Mouse (Mus musculus) right cerebral cortex, postnatal 36 days (tissue): ENCODE measurements around the gene Myo18b.
A peak's percentile ranks its signal among the peaks of the same experiment; 100 is the strongest.

Experiments
- DNase-seq, 2 experiments: peaks; one replicate each; pipeline ENCODE4 v3.0.0; 2022; ENCODE audit warnings: low spot score in 2 of 2, mixed read lengths in 1 of 2

The Myo18b gene

GRCm38 (mm10) chr5:112679251-112679650 is 216.9 kb downstream of the Myo18b start:
- DNase-seq, result no peak

GRCm38 (mm10) chr5:112678153-112678552 is 218.0 kb downstream of the Myo18b start:
- no peak for DNase-seq

DNA sequence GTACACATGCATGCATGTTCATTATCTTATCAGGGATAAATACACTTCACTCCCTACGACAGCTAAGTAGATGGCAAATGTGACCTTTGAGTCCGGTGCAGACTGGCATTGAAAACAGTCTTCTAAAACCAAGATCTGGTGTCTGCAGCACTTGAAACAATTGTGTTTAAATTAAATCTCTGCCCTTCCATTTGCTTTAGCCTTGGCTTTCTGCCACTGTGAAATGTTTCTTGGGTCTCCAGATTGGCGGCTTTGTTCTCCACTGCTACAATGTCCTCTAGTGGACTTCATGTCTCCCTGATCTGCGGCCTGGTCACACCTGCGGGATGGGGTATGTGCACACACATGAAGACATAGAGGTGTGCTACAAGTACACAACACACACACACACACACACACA is 221.4 kb downstream of the Myo18b start:
- DNase-seq, result no peak

- no peak for DNase-seq
These were observed 223.7 kb downstream of the Myo18b start for GRCm38 (mm10) chr5:112672457-112672856.

GRCm38 (mm10) chr5:112671961-112672360 is 224.2 kb downstream of the Myo18b start:
- no peak for DNase-seq

DNA sequence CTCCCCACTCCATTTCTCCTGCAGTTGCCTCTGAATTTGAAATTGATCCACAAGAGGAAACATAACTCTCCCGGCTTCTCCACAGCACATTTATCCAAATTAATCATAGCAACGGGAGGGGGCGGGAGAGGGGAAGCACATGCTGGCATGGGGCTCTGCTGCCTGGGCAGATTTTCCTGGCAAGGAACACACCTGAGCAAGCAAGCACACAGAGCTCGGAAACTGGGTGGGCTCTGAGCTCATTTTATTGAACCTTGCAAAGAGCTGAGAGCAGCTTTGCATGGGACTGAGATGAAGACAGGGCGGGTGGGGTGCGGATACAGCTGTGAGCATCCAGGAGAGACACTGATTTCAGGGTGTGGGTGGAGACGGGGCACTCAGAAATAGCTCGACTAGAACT is 229.0 kb downstream of the Myo18b start:
- DNase-seq, result peak; percentile 30 to 38

DNA sequence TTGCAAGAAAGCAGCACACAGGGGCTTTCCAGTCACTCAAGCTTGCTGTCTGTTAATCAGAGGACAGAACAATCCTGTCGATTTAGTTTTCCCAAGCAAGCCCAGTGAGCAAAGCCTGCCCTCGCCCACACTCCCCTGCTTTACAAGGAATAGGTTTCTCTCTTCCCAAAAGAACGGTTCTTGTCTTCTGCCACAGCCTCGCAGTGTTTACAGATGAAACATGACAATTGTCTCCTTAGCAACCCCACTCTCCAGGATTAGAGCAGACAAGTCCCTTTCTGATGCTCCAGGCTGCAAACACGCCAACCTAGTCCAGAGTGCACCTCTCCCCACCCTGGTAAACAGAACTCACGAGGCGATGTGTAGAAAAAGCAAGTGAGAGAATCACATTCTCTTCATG is 230.5 kb downstream of the Myo18b start:
- DNase-seq, result peak in 1 of 2 experiments; percentile 55

DNA sequence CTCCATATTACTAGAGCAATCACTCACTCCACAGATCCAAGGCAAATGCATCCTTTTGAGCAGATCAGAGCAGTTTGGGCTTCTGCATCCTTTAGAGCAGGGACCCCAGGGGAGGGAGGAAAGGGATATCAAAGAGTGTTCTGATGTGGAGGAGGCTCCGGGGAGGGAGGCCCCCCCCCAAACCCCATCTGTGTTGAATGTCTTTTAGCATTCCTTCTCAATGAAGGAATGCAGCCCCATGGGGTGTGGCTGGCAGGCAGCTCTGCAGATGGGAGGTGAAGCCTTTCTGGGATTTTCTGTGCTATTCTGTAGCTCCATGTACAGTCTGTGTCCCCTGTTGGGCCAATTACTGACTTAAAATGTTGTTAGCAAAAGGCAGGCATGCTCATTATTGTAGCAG is 232.5 kb downstream of the Myo18b start:
- no peak for DNase-seq

DNA sequence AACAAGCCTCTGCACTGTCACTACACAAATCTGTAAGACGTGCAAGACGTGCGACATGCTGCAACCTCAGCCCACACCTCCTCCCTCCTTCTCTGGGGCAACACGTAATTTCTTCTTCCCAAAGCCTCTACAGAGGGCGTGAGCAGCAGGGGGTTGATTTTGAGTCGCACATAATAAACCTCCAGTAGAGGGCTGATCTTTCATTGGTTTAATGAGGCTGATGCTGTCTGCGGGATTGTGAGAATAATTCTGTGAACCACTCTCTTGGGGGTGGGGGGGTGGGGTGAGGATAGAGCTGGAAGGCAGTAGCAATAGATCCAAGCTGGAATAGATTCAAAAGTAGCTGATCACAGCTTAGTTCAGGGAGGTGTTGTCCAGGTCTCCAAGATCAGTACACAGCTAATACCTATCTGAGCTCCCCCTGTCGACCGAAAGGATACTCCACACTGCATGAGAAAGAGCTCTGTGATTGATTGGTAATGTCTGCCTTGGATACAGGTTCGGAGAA is 235.2 kb downstream of the Myo18b start:
- no peak for DNase-seq

DNA sequence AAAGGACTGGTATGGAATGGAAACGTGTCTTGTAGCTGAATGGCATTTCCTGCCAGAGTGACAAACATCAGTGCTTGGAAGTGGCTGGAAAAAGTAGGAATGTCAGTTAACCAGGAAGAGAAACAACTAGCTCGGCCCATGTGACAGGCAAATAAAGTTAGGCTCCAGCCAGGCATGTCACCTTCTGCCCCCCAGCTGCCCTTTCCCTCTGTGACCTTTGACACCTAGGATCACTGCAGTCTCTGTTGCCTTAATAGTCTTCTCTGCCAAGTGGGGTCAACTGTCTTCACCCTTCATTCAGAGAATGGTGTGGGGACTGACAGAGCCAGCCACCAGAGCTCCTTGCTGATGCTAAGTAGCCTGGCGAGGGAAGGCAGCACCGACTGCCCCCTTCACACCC is 236.9 kb downstream of the Myo18b start:
- no peak for DNase-seq

DNA sequence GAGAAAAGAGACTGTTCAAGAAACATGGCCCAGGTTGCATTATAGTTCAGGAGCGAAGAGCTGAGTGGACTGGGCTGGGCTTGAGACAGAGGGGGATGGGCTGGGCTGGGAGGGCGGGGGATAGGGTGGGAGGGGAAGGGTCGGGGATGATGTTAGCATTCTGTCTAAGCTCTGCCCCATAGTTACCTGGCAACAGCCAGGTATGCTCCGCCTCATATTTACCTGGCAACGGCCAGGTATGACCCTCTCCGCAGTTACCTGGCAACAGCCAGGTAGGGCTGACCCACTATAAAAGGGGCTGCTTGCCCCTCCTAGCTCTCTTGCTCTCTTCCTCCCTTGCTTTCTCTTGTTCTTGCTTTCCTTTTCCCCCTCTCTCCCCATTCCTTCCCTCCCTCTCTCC is 239.4 kb downstream of the Myo18b start:
- DNase-seq, result no peak

DNA sequence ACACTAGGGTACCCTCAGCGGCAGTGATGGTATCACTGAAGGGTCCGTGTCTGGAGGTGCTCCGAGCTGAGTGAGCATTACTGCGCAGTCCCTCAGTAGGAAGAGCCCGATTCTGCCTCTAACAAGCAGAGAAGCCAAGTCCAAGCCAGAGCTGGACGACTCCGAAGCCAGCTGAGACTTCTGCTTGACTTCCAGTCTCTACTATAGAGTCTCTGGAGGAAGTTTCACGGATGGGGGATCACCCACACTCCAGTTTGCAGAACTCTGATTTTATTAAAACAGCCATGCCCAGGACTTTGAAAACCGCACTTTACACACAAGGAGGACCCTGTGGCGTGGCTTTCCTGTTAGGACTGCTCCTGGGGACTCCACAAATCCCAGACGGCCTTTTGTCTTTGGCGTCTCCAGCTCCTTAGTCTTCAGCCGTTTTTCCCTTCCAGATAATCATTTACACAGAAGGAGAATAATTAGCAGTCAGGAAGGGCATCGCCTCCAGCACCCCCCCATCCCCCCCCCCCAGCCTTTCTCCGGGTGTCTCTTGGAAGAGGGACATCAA is 240.1 kb downstream of the Myo18b start:
- DNase-seq, result no peak

- DNase-seq, result no peak
These were observed 240.6 kb downstream of the Myo18b start for GRCm38 (mm10) chr5:112655529-112655928.

- no peak for DNase-seq
These were observed 244.1 kb downstream of the Myo18b start for GRCm38 (mm10) chr5:112652036-112652435.

DNA sequence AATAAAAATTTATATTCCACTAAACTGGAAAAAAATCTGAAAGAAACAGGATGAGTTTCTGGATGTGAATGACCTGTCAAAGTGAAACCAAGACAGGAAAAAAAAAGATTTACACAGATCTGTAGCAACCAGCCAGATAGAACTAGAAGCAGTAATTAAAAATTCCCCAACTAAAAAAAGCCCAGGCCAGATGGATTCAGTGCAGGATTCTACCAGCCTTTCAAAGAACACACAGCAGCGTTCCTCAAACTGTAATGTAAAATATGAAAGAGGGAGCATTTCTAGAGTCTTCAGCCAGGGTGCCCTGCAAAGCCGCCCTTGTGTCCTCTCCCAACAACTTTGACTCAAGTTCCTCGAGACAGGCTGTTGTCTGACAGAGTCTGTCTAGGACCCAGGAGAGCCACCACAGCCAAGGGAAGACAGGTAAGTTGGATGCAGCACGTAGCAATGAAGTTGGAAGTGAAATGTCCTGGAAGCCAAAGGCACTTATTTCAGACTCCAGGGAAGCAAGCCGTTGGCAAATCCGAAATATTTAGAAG is 246.9 kb downstream of the Myo18b start:
- no peak for DNase-seq

DNA sequence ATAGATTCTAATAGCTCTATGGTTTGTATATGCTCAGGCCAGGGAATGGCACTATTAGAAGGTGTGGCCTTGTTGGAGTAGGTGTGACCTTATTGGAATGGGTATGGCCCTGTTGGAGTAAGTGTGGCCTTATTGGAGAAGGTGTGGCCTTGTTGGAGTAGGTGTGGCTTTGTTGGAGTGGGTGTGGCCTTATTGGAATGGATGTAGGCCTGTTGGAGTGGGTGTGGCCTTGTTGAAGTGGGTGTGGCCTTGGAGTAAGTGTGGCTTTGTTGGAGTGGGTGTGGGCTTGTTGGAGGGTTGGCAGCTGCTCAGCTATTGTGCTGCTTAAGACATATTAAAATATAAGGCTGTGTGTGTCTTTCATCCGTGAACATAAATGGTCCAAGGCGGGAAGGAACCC is 249.3 kb downstream of the Myo18b start:
- DNase-seq, result no peak

DNA sequence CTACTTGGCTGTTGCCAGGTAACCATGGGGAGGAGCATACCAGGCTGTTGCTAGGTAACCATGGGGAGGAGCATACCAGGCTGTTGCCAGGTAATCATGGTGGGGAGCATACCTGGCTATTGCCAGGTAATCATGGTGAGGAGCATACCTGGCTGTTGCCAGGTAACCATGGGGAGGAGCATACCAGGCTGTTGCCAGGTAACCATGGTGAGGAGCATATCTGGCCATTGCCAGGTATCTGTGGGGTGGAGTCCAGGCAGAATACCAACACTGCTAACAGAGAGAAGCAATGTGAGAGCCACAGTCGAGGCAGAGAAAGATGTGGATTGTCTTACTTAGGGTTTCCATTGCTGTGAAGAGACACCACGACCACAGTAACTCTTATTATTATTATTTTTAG is 250.6 kb downstream of the Myo18b start:
- no peak for DNase-seq

DNA sequence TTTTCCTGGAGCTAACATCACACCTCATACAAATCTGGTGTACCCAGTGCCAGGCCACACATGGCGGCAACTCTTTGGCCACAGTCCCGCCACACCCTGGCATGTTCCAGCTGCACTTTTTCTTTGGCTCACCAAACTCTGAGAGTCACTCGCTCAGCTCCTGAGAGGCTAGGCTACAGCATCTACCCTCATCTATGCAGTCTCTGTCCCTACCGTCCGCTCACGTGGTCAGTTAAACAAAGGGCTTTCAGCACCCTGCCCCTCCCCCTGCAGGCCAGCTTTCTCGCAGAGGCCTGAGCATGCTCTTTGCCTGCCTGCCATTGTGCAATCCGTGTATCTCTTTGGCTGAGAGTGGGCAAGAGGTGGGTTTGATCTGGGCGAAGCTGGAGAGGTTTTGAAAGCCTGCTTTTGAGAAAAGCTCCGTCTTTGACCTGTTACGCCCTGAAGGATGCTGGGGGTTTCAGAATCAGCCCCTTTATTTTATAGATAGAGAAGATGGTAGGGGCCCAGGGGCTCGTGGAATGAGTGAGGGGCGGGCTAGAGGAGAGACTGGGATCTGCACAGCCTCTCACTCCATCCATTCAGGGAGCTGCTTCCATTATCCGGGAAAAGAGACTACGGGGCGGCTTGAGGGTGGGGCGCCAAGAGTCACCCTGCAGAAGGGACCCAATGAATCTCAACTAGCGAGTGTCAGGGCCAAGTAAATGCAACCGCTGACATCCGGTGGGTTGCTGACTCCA is 252.5 kb downstream of the Myo18b start:
- peak; percentile 13 to 23 for DNase-seq

GRCm38 (mm10) chr5:112642731-112643130 is 253.4 kb downstream of the Myo18b start:
- no peak for DNase-seq

GRCm38 (mm10) chr5:112641770-112642169 is 254.4 kb downstream of the Myo18b start:
- DNase-seq, result no peak

- DNase-seq, result no peak
These were observed 255.0 kb downstream of the Myo18b start for GRCm38 (mm10) chr5:112641131-112641530.

DNA sequence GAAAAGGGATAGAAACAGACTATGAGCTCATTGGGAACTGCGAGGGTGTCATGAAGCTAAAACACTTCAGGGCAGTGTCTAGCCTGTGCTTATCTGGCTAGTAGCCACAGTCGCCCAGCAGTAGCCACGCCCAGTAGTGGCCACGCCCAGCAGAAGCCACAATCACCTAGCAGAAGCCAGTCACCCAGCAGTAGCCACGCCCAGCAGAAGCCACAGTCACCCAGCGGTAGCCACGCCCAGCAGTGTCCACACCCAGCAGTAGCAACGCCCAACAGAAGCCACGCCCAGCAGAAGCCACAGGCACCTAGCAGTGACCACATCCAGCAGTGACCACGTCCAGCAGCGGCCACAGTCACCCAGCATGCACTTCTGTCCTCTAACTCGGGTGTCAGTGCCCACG is 255.5 kb downstream of the Myo18b start:
- no peak for DNase-seq
